Mouse (Mus musculus) heart, postnatal 10 days (tissue): ENCODE results near the gene Zfhx2. TPM values are rescaled to one million over a fixed set of nuclear protein-coding genes. Genes with fewer than 3 reads are reported as not detected.

Source experiments
- DNase-seq, 2 experiments: peaks; one replicate each; pipeline ENCODE4 v3.0.0; 2021
- intact Hi-C: fragments of 180-260 bp; cut with DNase I; formaldehyde crosslinking; loops from one replicate; pipeline ENCODE4 v1.15.1; 2025
- total RNA-seq, 2 experiments: library from RNA; stranded (reverse); gene quantifications; 2 replicates each; pipeline ENCODE4 v1.2.3; 2021

Zfhx2 gene
- total RNA-seq: 1 to 10 TPM; 2.2 to 3.4 TPM

GRCm38 (mm10) chr14:55092011-55092577 is at the start of gene Zfhx2:
Zfhx2 (minus strand) TSS chr14:55092324.
- peak; percentile 91 to 92 for DNase-seq
- intact Hi-C loops: no loop called here

GRCm38 (mm10) chr14:55139313-55139712 is 47.2 kb upstream of the Zfhx2 start:
- intact Hi-C loops: no loop called here
- DNase-seq: no peak

GRCm38 (mm10) chr14:55135676-55136075 is 43.6 kb upstream of the Zfhx2 start:
- no peak for DNase-seq
- intact Hi-C loops: no loop called here

GRCm38 (mm10) chr14:55126521-55126920 is 34.4 kb upstream of the Zfhx2 start:
- DNase-seq: no peak
- intact Hi-C loops: no loop called here

- DNase-seq: no peak
- intact Hi-C loops: no loop called here
Measured at GRCm38 (mm10) chr14:55125711-55126110, 33.6 kb upstream of the Zfhx2 start.

GRCm38 (mm10) chr14:55122359-55122758 is 30.2 kb upstream of the Zfhx2 start:
- intact Hi-C loops: loop anchor here (1.0 to 5.0 kb wide), 2 partner anchors 39 to 315 kb away; no protein-coding TSS in a partner anchor
- no peak for DNase-seq

GRCm38 (mm10) chr14:55121947-55122346 is 29.8 kb upstream of the Zfhx2 start:
- intact Hi-C loops: loop anchor here (1.0 to 5.0 kb wide), 2 partner anchors 39 to 315 kb away; no protein-coding TSS in a partner anchor

GRCm38 (mm10) chr14:55119421-55120134 is 27.5 kb upstream of the Zfhx2 start:
- no peak for DNase-seq
- intact Hi-C loops: loop anchor here (5.0 kb wide), 1 partner anchor 318 kb away; no protein-coding TSS in a partner anchor

More at GRCm38 (mm10) chr14:55121947-55122346, 29.8 kb upstream of the Zfhx2 start:
- peak; percentile 86 to 88 for DNase-seq

- intact Hi-C loops: no loop called here
- DNase-seq: peak in 1 of 2 experiments; percentile 52
Measured at GRCm38 (mm10) chr14:55118852-55119251, 26.7 kb upstream of the Zfhx2 start.

GRCm38 (mm10) chr14:55116425-55117200 is 24.5 kb upstream of the Zfhx2 start, which contains the start of gene Jph4:
Jph4 (minus strand) TSS chr14:55116935.
- intact Hi-C loops: no loop called here
- DNase-seq: no peak

- intact Hi-C loops: no loop called here
- DNase-seq: no peak
Measured at GRCm38 (mm10) chr14:55115846-55116245, 23.7 kb upstream of the Zfhx2 start.

- intact Hi-C loops: no loop called here
- peak; percentile 53 to 62 for DNase-seq
Measured at GRCm38 (mm10) chr14:55114759-55115701, 22.9 kb upstream of the Zfhx2 start.

- DNase-seq: no peak
- intact Hi-C loops: no loop called here
Measured at GRCm38 (mm10) chr14:55113975-55114645, 22.0 kb upstream of the Zfhx2 start.

GRCm38 (mm10) chr14:55113351-55113974 is 21.3 kb upstream of the Zfhx2 start:
- intact Hi-C loops: no loop called here

GRCm38 (mm10) chr14:55111720-55112119 is 19.6 kb upstream of the Zfhx2 start:
- intact Hi-C loops: no loop called here
- DNase-seq: no peak

More at GRCm38 (mm10) chr14:55113351-55113974, 21.3 kb upstream of the Zfhx2 start:
- DNase-seq: no peak

GRCm38 (mm10) chr14:55110076-55110475 is 18.0 kb upstream of the Zfhx2 start:
- intact Hi-C loops: no loop called here
- DNase-seq: no peak

GRCm38 (mm10) chr14:55109048-55109873 is 17.1 kb upstream of the Zfhx2 start:
- no peak for DNase-seq
- intact Hi-C loops: no loop called here

- intact Hi-C loops: no loop called here
- no peak for DNase-seq
Measured at GRCm38 (mm10) chr14:55108202-55108870, 16.2 kb upstream of the Zfhx2 start.
